Mouse (Mus musculus) left cerebral cortex, adult 2 months (tissue): ENCODE results near the gene Kcnj8. TPM values are rescaled to one million over a fixed set of nuclear protein-coding genes. Genes with fewer than 3 reads are reported as not detected.
"Not testable (repeated sequence)": the region's sequence is repeated elsewhere in the genome, so short reads cannot be mapped to it uniquely, and the experiment has no call there.

ENCODE experiments used
- DNase-seq, 2 experiments: peaks; one replicate each; pipeline ENCODE4 v3.0.0; 2021 to 2022; ENCODE audit warnings: low spot score in 2 of 2, mixed read lengths in 1 of 2; ENCODE audit errors: extremely low spot score in 1 of 2
- H3K27ac ChIP-seq: fragments of 200-600 bp; 2 replicates; pipeline ENCODE4 v1.8.1; 2022
- H3K4me3 ChIP-seq: fragments of 200-600 bp; 2 replicates; pipeline ENCODE4 v1.8.1; 2022
- CTCF ChIP-seq: fragments of 200-600 bp; IDR thresholded peaks from 2 replicates; pipeline ENCODE4 v1.8.1; 2022; ENCODE audit warnings: antibody characterized with exemption, mild to moderate bottlenecking, moderate library complexity
- intact Hi-C: fragments of 180-260 bp; cut with DNase I; formaldehyde crosslinking; loops from one replicate; pipeline ENCODE4 v1.15.1; 2025
- total RNA-seq, 2 experiments: library from RNA; stranded (reverse); gene quantifications; 2 replicates each; pipeline ENCODE4 v1.2.3; 2021

The Kcnj8 gene
- total RNA-seq, 2 experiments from 2014 or later, result 1.9 to 2.4 TPM

GRCm38 (mm10) chr6:142524635-142525308 lies 46.6 kb downstream of the Kcnj8 start:
- intact Hi-C loops, result loop anchor here (1.0 to 10.0 kb wide), 3 partner anchors 211 to 440 kb away; partner anchors contain the start of gene St8sia1
- no peak overlapping the region for H3K27ac ChIP-seq
- peak; percentile 81 for TF ChIP-seq CTCF
- H3K4me3 ChIP-seq, result no peak overlapping the region
- DNase-seq, result peak; percentile 55 to 68

- H3K27ac ChIP-seq, result no peak overlapping the region
- intact Hi-C loops, result loop anchor here (10.0 kb wide), 2 partner anchors 293 to 443 kb away; partner anchors contain the start of gene St8sia1
- H3K4me3 ChIP-seq, result no peak overlapping the region
- no peak for TF ChIP-seq CTCF
- DNase-seq, result no peak
These were observed 49.8 kb downstream of the Kcnj8 start for GRCm38 (mm10) chr6:142521591-142522110.

- no peak for DNase-seq
- intact Hi-C loops, result loop anchor here (2.0 to 5.0 kb wide), 4 partner anchors 40 to 1032 kb away; partner anchors contain the start of genes Golt1b and Recql
These were observed 52.3 kb downstream of the Kcnj8 start for GRCm38 (mm10) chr6:142519110-142519509.

GRCm38 (mm10) chr6:142515379-142515778 lies 56.0 kb downstream of the Kcnj8 start:
- DNase-seq, H3K27ac ChIP-seq, H3K4me3 ChIP-seq: not testable (repeated sequence)
- intact Hi-C loops, result loop anchor here (5.0 kb wide), 1 partner anchor 1028 kb away; no protein-coding TSS in a partner anchor

More at GRCm38 (mm10) chr6:142519110-142519509, 52.3 kb downstream of the Kcnj8 start:
- Histone ChIP-seq H3K27ac (no peak overlapping the region), H3K4me3 (no peak overlapping the region)
- TF ChIP-seq CTCF, result peak; percentile 82

- DNase-seq, result peak; percentile 73
- Histone ChIP-seq H3K4me3 (no peak overlapping the region), H3K27ac (no peak overlapping the region)
- TF ChIP-seq CTCF, result peak; percentile 67
- intact Hi-C loops, result loop anchor here (5.0 kb wide), 1 partner anchor 1028 kb away; no protein-coding TSS in a partner anchor
These were observed 56.5 kb downstream of the Kcnj8 start for GRCm38 (mm10) chr6:142514912-142515311.

Other genes with a start within 250 kb of the Kcnj8 start
- not detected for gene Slco1a5, start 248.6 kb downstream of the Kcnj8 start, total RNA-seq
- 10 to 100 TPM; 14.9 to 16.0 TPM for gene Pyroxd1, start 226.0 kb downstream of the Kcnj8 start, total RNA-seq
- gene Recql, start 184.5 kb downstream of the Kcnj8 start, total RNA-seq, result 10 to 100 TPM; 21.9 to 24.5 TPM
- gene Golt1b, start 184.4 kb downstream of the Kcnj8 start, total RNA-seq, result 10 to 100 TPM; 34.5 to 37.3 TPM
- gene Spx, start 158.2 kb downstream of the Kcnj8 start, total RNA-seq, result 1 to 10 TPM; 2.1 to 4.0 TPM
- not detected for gene Gys2, start 98.5 kb downstream of the Kcnj8 start, total RNA-seq
- 100 to 1,000 TPM; 818 to 835 TPM for gene Ldhb, start 63.7 kb downstream of the Kcnj8 start, total RNA-seq
- 1 to 10 TPM; 4.0 to 4.7 TPM for gene Abcc9, start 130.7 kb upstream of the Kcnj8 start, total RNA-seq
- gene Cmas, start 185.1 kb upstream of the Kcnj8 start, total RNA-seq, result 100 to 1,000 TPM; 107 to 111 TPM
- not detected for gene Sult6b2, start 232.9 kb upstream of the Kcnj8 start, total RNA-seq